Mouse (Mus musculus): ENCODE data around the gene AL731706.1.
"Not testable (repeated sequence)": the region's sequence is repeated elsewhere in the genome, so short reads cannot be mapped to it uniquely, and the experiment has no call there.

AL731706.1 gene

DNA sequence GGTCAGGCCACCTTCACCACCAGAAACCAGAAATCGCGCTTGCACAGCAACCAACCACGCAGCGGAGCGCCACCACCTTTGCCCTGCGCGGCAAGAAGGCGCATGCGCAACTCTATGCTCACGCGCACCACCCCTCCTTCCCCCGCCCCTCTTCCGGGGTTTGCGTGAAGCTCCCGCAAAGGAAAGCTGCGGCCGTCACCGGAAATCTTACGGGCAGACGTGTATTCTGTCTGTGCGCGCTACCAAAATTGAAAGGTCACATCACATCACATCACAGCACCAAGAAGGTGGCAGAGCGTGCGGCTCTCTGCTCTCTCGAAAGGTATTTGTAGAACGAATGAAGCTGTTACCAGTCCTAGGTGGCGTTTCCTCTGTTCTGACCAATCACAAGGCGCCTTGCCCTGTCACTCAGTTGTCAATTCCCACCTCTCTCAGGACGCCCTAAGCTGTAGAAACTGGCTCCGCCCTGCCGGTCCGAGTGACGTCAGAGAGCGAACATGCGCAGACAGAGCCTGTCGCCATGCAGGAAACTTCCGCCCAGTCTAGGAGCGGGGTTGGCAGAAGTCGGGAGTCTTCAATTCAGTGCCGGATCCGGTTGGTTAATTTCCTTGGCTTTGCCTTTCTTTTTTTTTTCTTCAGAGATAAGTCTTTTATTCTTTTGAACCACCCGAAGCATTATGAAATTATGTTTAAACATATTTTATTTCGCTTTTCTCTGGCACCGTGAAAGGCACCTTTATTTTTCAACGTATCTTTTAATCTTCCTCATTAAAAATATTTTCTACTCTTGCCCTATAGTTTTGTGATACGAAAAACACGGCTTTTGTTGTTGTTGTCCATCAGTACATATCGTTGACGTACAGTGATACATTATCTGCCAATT is at the start of gene AL731706.1, which contains the start of the genes Slx4ip and Mkks:
Gene AL731706.1, minus strand, starts transcription at position 322 of the 883 bp plus-strand sequence.
Gene Slx4ip, plus strand, starts transcription at position 151 of the 883 bp plus-strand sequence.
Gene Mkks, minus strand, starts transcription at position 322 of the 883 bp plus-strand sequence.
- DNase-seq (ENCODE audit: low read depth, low spot score), result peak; percentile 99

DNA sequence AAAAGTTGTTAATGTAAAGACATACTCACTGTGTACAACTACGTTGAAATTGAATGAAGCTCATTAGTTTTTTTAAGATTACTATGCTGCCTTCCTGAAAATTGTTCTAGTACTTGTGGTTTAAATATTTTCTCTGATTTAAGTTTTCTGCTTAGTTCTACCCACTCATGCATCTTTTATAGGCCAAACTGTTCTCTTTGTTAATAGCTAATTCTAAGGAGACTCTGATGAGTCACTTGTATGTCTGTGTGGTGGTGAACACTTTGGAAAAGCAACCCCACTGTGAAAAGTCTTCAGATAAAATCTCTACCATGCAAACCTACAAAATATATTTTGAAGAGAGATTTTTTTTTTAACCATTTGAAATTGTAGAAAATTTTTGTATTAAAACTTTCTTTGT is 47.1 kb upstream of the AL731706.1 start:
- DNase-seq (ENCODE audit: low read depth, low spot score), result no peak

DNA sequence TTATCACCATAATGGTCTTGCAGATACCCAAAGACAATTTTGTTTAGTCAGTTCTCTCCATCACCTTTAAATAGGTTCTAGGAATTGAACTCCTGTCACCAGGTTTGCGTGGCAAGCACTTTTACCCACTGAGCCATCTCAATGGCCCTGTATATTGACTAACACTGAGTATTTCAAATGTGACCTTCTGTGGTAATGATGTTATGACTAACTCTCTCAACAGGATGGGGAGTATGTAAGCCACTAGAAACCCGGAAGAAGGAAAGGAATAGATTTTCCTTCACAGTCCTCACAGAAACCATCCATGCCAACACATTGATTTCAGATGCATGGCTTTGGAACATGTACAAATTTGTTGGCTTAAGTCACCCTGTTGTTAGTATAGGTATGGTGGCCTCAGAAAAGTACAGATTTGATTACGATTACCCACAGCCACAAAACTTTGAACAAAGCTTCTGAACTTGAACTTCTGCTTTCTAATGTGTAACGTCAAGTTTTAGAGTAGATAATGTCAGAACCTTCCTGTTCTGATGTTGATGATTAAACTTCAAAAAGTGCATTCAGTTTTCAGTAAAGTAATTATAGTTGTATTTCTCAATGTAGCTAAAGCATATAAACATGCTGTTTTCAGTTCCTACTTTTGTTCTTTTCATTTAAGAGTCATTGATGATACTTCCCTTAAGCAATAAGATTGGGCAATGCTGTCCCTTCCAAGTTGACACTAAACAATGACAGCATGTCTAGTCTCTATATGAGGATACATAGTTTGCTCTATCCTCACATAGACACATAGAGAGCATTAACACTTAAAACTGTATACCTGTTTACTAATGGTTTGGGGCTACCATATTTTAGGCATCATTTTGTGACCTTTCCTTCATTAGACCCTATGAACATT is 45.5 kb upstream of the AL731706.1 start:
- no peak for DNase-seq (ENCODE audit: low read depth, low spot score)

DNA sequence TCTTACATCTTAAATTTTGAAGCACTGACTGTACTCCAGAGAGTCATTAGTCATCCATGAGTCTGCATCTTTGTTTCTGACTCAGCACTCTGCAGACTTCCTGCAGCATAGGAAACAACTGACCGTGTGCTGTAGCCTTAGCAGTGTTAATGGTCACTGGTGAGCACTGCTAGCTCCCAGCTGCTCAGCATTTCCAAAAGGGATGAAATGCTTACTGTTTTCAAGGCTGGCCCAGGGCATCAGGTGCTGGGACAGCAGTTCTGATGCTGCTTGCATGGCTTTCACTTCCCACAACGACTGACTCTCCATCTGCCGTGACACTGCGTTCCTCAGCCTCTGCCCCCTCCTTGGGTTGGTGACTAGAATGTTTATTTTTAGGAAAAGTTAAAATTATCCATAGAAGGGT is 29.8 kb upstream of the AL731706.1 start:
- no peak for DNase-seq (ENCODE audit: low read depth, low spot score)

DNA sequence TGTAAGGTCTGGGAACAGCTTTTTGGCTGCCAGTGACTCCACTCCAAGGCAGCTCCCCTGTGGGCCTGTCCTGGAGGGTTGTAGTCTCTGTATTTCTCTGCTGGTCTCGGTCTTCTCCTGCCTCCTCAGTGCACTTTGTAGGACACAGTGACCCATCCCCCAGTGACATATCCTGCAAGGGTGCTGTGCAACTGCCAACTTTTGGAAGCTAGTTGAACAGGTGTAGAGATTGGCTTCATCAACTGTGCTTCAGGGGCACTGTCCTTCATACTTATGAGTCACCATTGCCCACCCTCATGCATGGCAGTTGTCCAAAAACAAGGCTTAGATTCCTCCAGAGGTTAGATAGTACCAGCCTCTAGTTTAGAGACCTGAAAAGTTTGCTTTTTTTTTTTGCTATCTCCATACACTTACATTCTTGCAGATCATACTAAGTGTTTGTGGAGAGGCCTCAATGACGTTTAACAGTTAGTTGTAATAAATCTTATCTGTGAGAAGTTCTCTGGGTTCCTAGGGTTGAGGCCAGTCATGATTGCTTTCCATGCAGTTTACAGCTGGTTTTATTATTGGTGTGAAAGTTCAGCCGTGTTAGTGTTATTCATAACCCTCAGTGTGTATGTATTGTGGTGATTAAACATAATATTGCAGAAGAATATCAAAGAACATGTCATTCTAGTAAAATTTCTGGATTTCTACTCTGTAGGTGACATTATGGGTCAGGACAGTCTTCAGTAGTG is 29.2 kb upstream of the AL731706.1 start:
- DNase-seq (ENCODE audit: low read depth, low spot score), result no peak

DNA sequence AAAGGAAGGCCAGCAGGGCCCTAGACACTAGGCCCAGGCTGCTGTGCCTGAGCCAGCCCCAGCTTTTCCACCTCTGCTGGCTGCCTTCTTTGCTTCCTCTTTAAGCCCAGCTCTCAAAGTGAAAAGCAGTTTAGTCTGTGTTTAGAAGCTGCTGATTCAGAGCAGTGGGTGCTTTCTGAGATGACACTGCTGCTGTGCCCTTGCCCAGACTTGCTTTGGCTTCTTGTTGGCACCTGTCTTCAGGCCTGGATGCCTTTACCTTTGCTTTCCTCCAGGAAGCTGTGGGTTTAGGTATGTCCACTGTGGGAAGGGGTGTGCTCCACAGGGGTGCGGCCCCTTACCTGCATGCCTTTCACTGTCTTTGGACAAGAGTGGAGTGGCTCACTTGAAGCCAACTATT is 28.2 kb upstream of the AL731706.1 start:
- DNase-seq (ENCODE audit: low read depth, low spot score), result no peak

DNA sequence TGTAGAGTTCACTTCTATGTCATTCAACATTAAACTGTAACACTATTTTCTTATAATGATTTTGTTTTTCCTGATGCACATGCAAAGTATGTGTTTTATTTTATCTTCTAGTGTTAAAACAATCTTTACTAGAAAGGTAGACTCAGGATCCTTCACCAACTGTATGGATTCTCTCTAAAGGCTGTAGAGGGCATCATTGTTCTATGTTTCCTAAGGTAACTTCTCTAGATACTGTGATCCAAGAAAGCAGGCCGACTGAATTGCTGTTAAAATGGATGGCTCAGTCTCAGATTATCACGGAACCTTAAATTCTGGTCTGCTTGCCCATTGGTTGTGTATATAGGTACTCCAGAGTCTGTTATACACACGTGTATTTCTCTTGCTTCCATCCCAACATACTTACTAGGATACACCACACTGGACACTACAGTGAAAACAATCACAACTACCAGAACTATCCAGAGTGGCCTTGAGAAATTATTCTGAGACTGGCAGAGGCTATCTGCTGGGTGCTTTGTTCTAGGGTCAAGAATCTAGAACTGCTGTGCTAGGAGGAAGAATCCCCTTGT is 23.2 kb upstream of the AL731706.1 start:
- DNase-seq (ENCODE audit: low read depth, low spot score), result no peak

DNA sequence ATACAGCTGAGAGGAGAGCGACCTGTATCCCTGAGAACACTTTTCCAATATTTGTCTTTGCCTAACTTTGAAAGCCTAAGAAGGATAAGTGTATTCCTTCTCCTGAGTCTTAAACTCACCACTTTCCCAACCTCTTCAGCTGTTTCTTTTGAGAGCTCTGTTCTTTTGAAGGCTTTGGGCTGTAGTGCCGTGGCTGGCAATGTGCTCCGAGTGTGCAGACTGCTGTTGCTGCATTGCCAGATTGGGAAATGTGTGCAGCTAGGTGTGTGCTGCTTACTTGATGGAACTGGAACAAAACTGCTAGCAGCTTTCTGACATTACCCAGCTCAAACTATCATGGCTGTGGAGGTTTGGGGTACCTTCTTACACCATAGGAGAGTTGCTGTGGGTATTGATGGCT is 21.8 kb upstream of the AL731706.1 start:
- DNase-seq (ENCODE audit: low read depth, low spot score), result no peak

DNA sequence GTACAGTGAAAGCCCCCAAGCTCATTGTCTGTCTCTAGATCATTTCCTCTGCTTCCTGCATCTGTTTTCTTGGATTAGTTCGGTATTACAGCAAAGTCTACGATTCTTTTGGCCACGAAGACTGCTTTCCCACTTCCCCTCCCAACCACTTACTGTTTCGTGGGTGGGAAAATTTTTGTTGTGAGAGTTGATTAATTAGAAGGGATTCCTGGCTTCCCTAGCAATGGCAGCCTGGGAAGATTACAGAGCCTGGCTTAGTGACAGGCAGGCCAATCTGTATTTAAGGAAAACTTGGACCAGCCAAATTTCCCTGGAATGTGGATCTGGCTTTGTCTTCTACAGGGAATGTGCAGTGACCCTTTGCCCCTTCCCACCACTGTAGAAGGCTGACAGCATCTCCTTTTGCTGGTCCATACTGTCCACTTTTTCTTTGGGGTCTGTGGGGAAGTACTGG is 20.8 kb upstream of the AL731706.1 start:
- no peak for DNase-seq (ENCODE audit: low read depth, low spot score)

DNA sequence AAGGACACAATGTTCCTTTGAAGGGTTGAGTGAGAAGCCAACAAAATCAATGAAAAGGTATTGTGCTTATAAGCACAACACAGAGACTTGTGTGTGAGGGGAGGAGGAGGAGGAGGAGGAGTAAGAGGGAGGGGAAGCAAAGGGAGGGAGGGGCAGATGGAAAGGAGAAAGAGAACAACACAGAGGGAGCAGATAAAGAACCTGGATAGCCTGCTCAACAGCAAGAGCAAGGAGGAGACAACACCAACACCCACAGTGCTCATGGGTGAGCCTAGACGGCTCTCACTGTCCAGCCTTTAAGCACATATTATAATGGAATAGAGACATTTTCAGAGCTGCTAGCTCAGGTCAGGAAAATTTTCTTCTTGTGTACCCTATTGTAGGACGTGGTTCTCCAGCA is 18.1 kb upstream of the AL731706.1 start:
- DNase-seq (ENCODE audit: low read depth, low spot score), result no peak

DNA sequence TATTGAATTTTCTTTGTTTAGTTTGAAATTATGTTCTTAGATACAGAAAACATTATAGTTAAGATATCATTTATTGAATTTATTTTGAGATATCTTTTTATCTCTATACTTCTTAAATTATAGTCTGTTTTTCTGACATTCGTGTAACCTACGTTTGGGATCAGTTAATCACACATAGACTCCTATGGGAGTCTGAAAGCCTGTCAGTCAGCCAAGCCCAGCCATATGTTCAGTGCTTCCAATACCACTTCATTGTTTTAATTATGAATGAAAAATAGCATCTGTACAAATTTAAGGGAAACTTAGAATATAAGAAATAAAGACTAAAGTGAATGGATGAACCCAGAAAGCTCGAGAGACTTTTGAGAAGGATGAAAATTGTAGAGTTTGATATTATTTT is 17.4 kb upstream of the AL731706.1 start:
- DNase-seq (ENCODE audit: low read depth, low spot score), result no peak

DNA sequence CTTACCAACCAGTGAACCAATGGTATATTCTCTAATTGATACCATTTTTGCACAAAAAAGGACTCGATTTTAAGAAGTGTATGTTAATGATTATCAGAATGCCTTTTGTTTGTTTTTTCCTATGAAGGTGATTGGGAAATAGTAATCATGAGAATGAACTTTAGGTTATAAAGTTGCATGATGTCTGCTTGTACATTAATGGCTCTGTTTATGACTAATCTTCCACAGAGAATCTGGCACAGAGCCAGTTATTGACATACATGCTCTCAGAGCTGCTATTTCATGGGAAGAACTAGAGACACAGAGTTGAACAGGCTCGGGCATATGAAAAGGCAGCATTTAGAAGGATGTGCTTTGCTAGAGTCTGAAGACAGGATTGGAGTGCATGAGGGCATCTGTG is 4.9 kb upstream of the AL731706.1 start:
- no peak for DNase-seq (ENCODE audit: low read depth, low spot score)

DNA sequence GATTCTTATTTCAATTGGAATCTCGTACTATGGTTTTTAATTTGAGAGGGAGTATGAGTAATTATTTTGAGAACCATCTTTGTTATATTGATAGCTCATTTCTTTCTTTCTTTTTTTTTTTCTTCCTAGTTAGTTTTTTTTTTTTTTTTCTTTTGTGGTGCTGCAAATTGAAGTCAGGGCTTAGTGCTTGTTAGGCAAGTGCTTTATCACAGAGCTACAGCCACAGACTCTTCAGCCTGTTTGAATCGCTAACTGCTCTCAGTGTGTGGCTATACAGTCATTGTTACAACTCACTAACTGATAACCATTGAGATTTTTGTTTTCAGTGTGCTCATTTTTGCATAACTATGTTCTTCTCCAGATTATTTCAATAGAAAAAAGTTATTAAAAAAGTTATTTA is 3.3 kb upstream of the AL731706.1 start:
- no peak for DNase-seq (ENCODE audit: low read depth, low spot score)

DNA sequence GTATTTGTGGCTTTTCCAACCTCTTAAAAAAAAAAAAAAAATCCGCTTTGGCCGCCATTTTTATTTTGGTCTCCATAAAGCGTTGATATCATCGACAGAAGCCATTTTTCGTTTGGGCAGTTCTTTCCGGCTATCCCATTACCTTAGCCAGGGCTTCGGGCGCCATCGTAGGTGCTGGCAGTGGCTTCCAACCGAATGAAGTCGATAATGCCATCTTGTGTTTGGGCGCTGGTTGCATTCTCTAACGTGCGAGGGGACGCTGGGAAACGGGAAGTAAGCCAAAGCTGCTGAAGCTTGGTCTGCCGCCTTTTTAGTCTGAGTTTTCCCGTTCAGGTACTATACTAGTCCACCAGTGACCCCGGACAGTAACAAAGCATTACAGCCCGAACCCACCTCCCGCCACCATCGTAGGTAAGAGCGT is 772 bp upstream of the AL731706.1 start:
- peak; percentile 95 for DNase-seq (ENCODE audit: low read depth, low spot score)

DNA sequence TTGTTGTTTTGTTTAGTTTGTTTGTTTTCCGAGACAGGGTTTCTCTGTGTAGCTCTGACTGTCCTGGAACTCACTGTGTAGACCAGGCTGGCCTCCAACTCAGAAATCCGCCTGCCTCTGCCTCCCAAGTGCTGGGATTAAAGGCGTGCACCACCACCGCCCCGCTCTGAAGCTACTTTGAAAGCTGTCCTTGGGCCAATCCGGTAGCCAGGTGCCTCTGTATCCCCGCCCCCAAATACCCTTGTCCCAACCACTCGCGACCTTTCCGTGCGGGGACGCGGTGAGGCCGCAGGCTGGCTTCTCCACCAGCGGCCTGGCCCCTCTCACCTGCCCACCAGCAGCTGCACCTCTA is 497 bp downstream of the AL731706.1 start:
- DNase-seq (ENCODE audit: low read depth, low spot score), result not testable (repeated sequence)

DNA sequence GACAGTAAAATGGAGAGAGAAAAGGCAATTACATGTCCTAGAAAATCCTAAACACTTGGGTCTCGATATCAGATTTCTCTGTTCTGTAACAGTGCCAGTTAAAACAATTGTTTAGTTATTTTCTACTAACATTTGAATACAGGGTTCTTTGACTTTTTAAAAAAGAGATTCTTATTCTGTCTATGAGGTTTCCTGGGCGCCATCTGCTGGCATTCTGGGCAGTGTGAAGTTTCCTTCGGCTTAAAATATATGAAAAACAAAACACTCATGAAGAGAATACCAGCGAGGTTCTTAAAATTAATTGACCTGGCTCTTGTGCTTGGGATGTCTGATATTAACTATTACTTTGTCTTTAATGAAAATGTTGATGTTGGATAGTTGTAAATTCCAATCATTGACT is 4.3 kb downstream of the AL731706.1 start:
- DNase-seq (ENCODE audit: low read depth, low spot score), result no peak

DNA sequence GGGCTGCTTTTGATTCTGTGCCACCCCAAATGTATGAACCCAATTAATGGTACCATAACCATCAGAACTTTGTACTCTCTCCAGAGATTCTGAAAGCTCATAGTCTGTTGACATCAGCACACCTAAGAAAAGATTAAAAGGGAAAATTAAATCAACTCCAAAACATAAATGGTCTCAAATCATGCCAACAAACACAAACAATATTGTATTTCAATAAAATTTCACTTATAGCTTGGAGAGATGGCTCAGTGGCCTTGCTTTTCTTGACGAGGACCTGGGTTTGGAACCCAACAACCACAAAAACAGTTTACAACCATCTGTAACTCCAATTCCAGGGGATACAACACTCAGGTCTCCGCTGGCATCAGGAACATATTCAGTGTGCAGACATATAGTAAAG is 5.6 kb downstream of the AL731706.1 start, which contains the start of gene AL731706.2:
Gene AL731706.2, minus strand, starts transcription at position 101 of the 400 bp plus-strand sequence.
- DNase-seq (ENCODE audit: low read depth, low spot score), result no peak

DNA sequence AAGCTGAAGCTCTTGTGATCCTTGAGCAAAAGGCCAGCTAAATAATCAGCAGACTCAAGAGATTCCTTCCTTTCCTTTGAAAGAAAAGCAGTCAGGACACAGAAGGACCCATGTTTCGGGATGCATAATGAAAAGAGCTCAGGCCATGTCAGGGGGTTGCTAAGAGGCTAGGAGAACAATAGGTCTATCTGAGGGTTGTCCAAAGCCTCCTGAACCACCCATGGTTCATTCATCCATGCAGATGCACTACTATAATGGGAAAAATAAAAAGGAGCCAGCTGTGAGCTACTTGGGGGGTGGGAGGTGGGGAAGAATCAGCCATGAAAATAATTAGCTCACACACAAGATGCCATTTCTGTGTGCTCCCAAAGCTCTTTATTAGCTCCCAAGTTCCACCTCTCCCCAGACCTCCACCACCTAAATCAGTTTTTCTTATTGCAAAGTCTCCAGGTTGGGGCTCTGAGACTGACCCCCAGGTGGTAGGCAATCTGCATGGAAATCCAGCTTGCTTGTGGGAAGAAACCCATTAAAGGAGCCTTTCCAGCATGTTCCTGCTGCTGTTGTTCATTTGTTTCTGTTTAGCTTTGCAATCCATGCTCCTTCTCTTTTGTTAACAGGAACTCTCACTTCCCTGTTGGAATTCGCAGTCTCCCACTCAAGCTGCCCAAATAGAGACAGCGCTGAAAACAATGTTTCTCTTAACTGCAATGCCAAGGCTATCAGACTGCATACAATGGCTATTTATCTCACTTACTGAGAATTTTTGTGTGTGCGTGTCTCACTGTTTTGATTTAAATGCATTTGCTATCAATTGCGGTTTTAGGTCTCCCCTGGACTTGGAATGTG is 36.4 kb downstream of the AL731706.1 start:
- DNase-seq (ENCODE audit: low read depth, low spot score), result no peak

DNA sequence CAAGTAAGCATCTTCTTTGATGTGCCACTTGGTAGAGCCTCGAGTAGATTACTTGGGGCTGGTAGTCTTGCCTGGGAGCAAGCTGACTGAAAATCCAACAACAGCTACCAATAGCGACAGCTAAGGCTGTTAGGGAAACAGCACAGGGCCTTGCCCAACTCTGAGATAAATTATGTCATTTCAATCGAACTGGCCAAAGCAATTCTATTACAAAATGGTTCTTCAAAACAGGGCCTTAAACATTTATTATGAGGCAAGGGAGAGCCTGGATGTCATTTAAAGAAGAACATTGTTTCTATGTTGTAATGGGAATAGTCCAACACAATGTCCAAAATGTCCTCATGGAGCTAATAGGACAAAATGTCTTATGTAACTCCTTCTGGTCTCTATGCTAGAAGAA is 40.8 kb downstream of the AL731706.1 start:
- no peak for DNase-seq (ENCODE audit: low read depth, low spot score)

DNA sequence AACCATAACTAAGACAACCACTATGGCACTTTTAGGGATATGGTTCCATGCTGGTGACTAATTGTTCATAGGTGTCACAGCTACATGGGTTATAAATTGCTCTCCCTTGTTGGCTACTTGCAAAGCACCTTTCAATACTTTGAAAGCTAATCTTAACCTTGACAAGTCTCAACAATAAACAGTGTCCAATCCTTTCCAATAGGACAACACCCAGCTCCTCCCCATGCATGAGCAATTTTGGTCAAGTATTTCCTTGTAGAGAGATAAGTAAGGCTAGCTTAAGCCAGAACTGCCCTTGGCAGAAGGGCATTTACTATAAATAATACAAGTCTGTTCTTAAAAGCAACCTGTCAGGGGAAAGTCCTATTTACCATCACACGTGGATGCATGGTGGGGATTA is 53.2 kb downstream of the AL731706.1 start:
- no peak for DNase-seq (ENCODE audit: low read depth, low spot score)
